Mouse (Mus musculus) stomach, embryonic 16.5 days (tissue): ENCODE results near the gene Crk. TPM values are rescaled to one million over a fixed set of nuclear protein-coding genes. Genes with fewer than 3 reads are reported as not detected.

ENCODE experiments used
- ATAC-seq: fragments of 200-750 bp; cut with Nextera tagmentation; 2 replicates; pipeline ENCODE4 v1.8.0; 2017; ENCODE audit warnings: moderate number of reproducible peaks, moderate TSS enrichment; ENCODE audit not compliant: insufficient read depth, low FRiP score
- H3K27ac ChIP-seq: fragments of 300-500 bp; sonication (generic); 2 replicates; pipeline ENCODE4 v1.5.1; 2014; ENCODE audit warnings: low read length
- H3K27me3 ChIP-seq: fragments of 300-500 bp; sonication (generic); 2 replicates; pipeline ENCODE4 v1.6.1; 2014; ENCODE audit warnings: low read length, control low read depth, mixed read lengths; ENCODE audit not compliant: control insufficient read depth, insufficient read depth
- H3K36me3 ChIP-seq: fragments of 300-500 bp; sonication (generic); 2 replicates; pipeline ENCODE4 v1.6.1; 2014; ENCODE audit warnings: low read length; ENCODE audit not compliant: control insufficient read depth, insufficient read depth
- H3K4me1 ChIP-seq: fragments of 300-500 bp; sonication (generic); 2 replicates; pipeline ENCODE4 v1.6.1; 2014; ENCODE audit warnings: low read length, control low read depth, mixed read lengths; ENCODE audit not compliant: control insufficient read depth, insufficient read depth
- H3K4me2 ChIP-seq: fragments of 300-500 bp; sonication (generic); 2 replicates; pipeline ENCODE4 v1.6.1; 2014; ENCODE audit warnings: low read depth, low read length, mixed read lengths
- H3K4me3 ChIP-seq: fragments of 300-500 bp; sonication (generic); replicated peaks from 2 replicates; pipeline ENCODE4 v1.5.1; 2014; ENCODE audit warnings: mild to moderate bottlenecking, low read length
- H3K9ac ChIP-seq: fragments of 300-500 bp; sonication (generic); 2 replicates; pipeline ENCODE4 v1.6.1; 2014; ENCODE audit warnings: low read length
- H3K9me3 ChIP-seq: fragments of 300-500 bp; sonication (generic); replicated peaks from 2 replicates; pipeline ENCODE4 v1.6.1; 2016; ENCODE audit warnings: low read length, control low read depth; ENCODE audit not compliant: control insufficient read depth
- WGBS: fragments of 180-500 bp; shearing (Covaris S2); extraction: QIAGEN DNeasy Blood & Tissue Kit; methylation state at CpG from one replicate; pipeline ENCODE4 v1.1.7; 2014; 5-methylcytosine and 5-hydroxymethylcytosine counted together
- polyA plus RNA-seq: library from polyadenylated mRNA; unstranded; fragments of >200 nt; fragmentation: Nextera tagmentation; extraction: Ambion mirVana; gene quantifications from 2 replicates; pipeline ENCODE4 v1.2.1, GENCODE M21; 2015

Crk gene
- polyA plus RNA-seq, 1 experiment from 2014 or later = 107 TPM

DNA sequence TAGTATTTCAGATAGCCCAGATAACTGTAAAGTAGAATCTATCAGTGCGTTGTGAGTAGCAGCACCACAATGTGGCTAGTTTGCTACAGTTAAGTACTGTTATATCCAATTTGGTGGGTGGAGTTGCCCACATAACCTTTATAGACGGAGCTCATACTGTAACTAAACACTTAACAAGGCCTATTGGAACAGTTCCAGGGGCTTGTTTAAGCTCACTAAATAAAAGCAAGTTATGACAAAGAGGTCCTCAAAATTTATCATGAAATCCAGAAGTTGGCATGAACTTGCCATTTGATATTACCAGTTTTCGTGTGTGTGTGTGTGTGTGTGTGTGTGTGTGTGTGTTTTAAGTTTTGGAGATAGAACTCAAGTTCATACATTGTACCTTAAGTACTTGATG is 61.1 kb downstream of the Crk start:
- no peak for ATAC-seq
- H3K4me3 ChIP-seq = no peak overlapping the region
- H3K27ac ChIP-seq = no peak overlapping the region
- H3K9me3 ChIP-seq = no peaks in the 10 kb centered on the region
- H3K4me1 ChIP-seq = peaks cover 37% of the 10 kb centered on the region
- H3K4me2 ChIP-seq = no peak overlapping the region
- no peak overlapping the region for H3K9ac ChIP-seq
- 48% methylated on average over 3 of the region's 3 CpGs for WGBS
- no peaks in the 10 kb centered on the region for H3K27me3 ChIP-seq
- no peaks in the 10 kb centered on the region for H3K36me3 ChIP-seq

- no peaks in the 10 kb centered on the region for H3K36me3 ChIP-seq
- H3K4me1 ChIP-seq = peaks cover 37% of the 10 kb centered on the region
- H3K4me3 ChIP-seq = no peak overlapping the region
- H3K4me2 ChIP-seq = no peak overlapping the region
- H3K9me3 ChIP-seq = no peaks in the 10 kb centered on the region
- ATAC-seq = 0 out of 2 replicates have a peak, but pooled peaks have one; percentile 17
- H3K27ac ChIP-seq = no peak overlapping the region
- no peak overlapping the region for H3K9ac ChIP-seq
- no peaks in the 10 kb centered on the region for H3K27me3 ChIP-seq
- 66% methylated on average over 3 of the region's 3 CpGs for WGBS
Measured at GRCm38 (mm10) chr11:75741615-75742014, 62.6 kb downstream of the Crk start.

DNA sequence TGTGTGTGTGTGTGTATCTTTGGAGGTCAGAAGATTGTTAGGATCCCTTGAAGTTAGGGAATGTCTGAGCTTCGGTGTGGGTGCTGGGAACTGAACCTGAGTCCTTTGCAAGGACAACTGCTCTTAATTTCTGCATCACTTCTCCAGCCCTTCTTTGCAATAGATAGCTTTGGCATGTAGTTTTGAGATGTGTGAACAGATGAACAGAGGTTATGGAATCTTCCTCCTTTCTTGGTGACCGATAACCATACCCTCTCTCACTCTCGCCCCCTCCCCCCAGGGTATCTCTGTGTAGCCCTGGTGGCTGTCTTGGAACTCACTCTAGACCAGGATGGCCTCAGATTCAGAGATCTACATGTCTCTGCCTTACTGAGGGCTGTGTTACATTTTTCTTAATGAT is 65.7 kb downstream of the Crk start:
- no peak for ATAC-seq
- H3K36me3 ChIP-seq = no peaks in the 10 kb centered on the region
- no peaks in the 10 kb centered on the region for H3K27me3 ChIP-seq
- H3K9ac ChIP-seq = no peak overlapping the region
- WGBS = 90% methylated on average over 3 of the region's 3 CpGs
- H3K4me1 ChIP-seq = peaks cover 33% of the 10 kb centered on the region
- no peak overlapping the region for H3K27ac ChIP-seq
- H3K4me3 ChIP-seq = no peak overlapping the region
- H3K9me3 ChIP-seq = no peaks in the 10 kb centered on the region
- no peak overlapping the region for H3K4me2 ChIP-seq

GRCm38 (mm10) chr11:75750537-75750936 is 71.5 kb downstream of the Crk start:
- 71% methylated on average over 1 of the region's 1 CpGs for WGBS
- no peaks in the 10 kb centered on the region for H3K9me3 ChIP-seq
- no peak for ATAC-seq
- no peak overlapping the region for H3K27ac ChIP-seq
- H3K4me1 ChIP-seq = peaks cover 20% of the 10 kb centered on the region
- H3K27me3 ChIP-seq = no peaks in the 10 kb centered on the region
- no peak overlapping the region for H3K9ac ChIP-seq
- H3K36me3 ChIP-seq = no peaks in the 10 kb centered on the region; the same call in 1 of the 2 replicates
- no peak overlapping the region for H3K4me2 ChIP-seq
- H3K4me3 ChIP-seq = no peak overlapping the region

DNA sequence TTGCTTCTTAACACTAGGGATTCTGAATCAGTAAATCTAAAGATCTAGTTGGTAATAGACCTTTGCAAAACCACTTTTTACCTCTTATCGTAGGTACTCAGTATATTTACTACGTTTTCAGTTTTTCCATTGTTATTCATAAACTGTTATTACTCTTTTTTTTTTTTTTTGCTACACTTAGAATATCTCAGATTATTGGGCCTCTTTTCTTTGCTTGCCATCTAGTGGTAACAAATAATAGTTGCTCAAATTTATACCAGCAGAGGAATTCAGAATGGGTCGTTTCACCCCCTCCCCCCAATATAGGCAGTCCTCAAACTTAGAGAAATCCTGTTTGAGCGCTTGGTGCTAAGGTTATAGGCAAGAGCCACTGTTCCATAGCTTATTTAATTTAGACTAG is 72.0 kb downstream of the Crk start:
- no peak overlapping the region for H3K4me3 ChIP-seq
- H3K4me1 ChIP-seq = peaks cover 17% of the 10 kb centered on the region
- H3K27me3 ChIP-seq = no peaks in the 10 kb centered on the region
- H3K9ac ChIP-seq = no peak overlapping the region
- H3K36me3 ChIP-seq = peaks cover 4% of the 10 kb centered on the region
- no peak overlapping the region for H3K4me2 ChIP-seq
- WGBS = 70% methylated on average over 4 of the region's 4 CpGs
- no peak for ATAC-seq
- no peak overlapping the region for H3K27ac ChIP-seq
- H3K9me3 ChIP-seq = no peaks in the 10 kb centered on the region

Other genes starting within 250 kb of the Crk start
- gene Serpinf2, start 239.7 kb upstream of the Crk start, polyA plus RNA-seq = 65.3 and 68.3 TPM in 2 replicates
- gene Wdr81, start 224.5 kb upstream of the Crk start, polyA plus RNA-seq = 6.8 and 7.0 TPM in 2 replicates
- 22.7 and 22.9 TPM in 2 replicates for gene Tlcd2, start 217.5 kb upstream of the Crk start, polyA plus RNA-seq
- 42.4 and 43.8 TPM in 2 replicates for gene Prpf8, start 192.4 kb upstream of the Crk start, polyA plus RNA-seq
- 1.4 and 1.7 TPM in 2 replicates for gene Rilp, start 169.2 kb upstream of the Crk start, polyA plus RNA-seq
- 6.2 and 6.7 TPM in 2 replicates for gene Scarf1, start 165.7 kb upstream of the Crk start, polyA plus RNA-seq
- 4.1 and 5.0 TPM in 2 replicates for gene Slc43a2, start 147.6 kb upstream of the Crk start, polyA plus RNA-seq
- gene Pitpna, start 91.2 kb upstream of the Crk start, polyA plus RNA-seq = 59.1 and 63.1 TPM in 2 replicates
- gene Inpp5k, start 48.3 kb upstream of the Crk start, polyA plus RNA-seq = 20.6 and 24.2 TPM in 2 replicates
- 70.5 and 74.3 TPM in 2 replicates for gene Myo1c, start 28.8 kb upstream of the Crk start, polyA plus RNA-seq
- gene Ywhae, start 53.6 kb downstream of the Crk start, polyA plus RNA-seq = 684 and 689 TPM in 2 replicates
- 1.2 TPM in 2 replicates for gene Doc2b, start 116.8 kb downstream of the Crk start, polyA plus RNA-seq